Mouse (Mus musculus) mouse trophoblast stem cell (cell line): ENCODE results near the gene Scube1.

Experiments
- in situ Hi-C, 2 experiments: fragments of 300-500 bp; cut with MseI, MboI; formaldehyde crosslinking; loops; 2 replicates in 1 of 2; 3 replicates in 1 of 2; pipeline ENCODE4 v1.15.1; 2025

The Scube1 gene

DNA sequence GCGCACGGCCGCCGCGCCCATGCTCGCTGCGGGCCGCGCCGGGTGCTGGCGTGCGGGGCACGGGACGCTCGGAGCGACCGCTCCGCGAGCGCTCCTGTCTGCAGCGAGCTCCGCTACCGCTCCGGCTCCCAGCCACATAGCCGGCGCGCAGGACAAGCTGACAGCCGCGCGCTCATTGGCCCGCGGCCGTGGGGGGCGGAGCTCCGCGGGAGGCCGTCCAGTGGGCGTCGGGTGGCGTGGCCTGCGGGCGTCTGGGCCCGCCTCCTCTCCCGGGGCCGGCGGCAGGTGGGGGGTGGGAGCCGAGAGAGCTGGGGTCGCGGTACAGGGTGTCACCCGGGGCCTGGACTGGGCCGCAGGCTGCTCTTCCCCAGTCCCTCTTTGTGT, at the start of gene Scube1:
TSS of gene Scube1 (minus strand) at position 136 of the 384 bp plus-strand sequence.
- in situ Hi-C loops: no loop called here

- in situ Hi-C loops: no loop called here
Observed at GRCm38 (mm10) chr15:83772953-83773352, 48.1 kb upstream of the Scube1 start.

GRCm38 (mm10) chr15:83772460-83772859, 47.6 kb upstream of the Scube1 start:
- in situ Hi-C loops: no loop called here

GRCm38 (mm10) chr15:83771346-83772053, 46.7 kb upstream of the Scube1 start:
- in situ Hi-C loops: no loop called here

- in situ Hi-C loops: no loop called here
Observed at GRCm38 (mm10) chr15:83765388-83766029, 40.7 kb upstream of the Scube1 start.

DNA sequence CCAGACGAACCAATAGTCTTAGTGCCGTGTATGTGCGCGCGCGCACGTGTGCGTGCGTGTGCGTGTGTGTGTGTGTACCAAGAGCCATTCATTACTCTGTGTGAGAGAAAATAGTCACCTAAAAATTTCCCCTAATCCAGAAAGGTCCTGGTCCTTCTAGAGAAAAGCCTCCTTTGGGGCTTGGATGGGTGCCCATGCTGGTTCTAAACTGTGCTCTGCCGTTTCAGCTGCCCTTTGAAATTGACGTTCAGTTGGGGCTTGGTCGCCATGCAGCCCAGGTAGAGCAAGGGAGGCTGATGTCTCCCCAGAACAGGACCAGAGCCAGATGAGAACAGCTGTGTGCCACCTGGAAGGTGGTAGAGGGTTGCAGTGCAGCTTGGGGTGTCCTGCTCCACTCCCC, 36.7 kb upstream of the Scube1 start:
- in situ Hi-C loops: loop anchor here in 1 of 2 experiments (5.0 kb wide), 1 partner anchor 296 kb away; no protein-coding TSS in a partner anchor

DNA sequence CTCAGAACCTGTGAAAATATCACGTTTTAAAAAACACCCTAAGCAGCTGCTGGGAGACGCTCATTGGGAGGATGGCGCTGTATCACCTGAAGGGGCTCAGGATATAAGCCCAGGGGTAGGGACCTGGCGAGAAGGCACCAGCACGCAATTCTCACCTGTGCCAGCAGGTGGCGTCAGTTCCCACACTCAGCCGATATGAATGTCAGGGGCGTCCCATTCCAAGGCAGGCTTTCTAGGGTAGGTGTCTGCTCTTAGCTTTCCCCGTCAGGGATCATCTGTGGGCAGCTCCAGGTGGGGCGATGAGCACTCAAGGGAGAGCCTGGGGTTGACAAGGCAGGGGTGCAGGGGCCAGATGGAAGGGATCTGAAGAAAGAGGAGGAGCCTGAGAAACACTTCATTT, 35.9 kb upstream of the Scube1 start:
- in situ Hi-C loops: loop anchor here in 1 of 2 experiments (5.0 kb wide), 1 partner anchor 297 kb away; no protein-coding TSS in a partner anchor

GRCm38 (mm10) chr15:83758958-83759357, 34.1 kb upstream of the Scube1 start:
- in situ Hi-C loops: loop anchor here (5.0 to 10.0 kb wide), 2 partner anchors 94 to 298 kb away; no protein-coding TSS in a partner anchor

DNA sequence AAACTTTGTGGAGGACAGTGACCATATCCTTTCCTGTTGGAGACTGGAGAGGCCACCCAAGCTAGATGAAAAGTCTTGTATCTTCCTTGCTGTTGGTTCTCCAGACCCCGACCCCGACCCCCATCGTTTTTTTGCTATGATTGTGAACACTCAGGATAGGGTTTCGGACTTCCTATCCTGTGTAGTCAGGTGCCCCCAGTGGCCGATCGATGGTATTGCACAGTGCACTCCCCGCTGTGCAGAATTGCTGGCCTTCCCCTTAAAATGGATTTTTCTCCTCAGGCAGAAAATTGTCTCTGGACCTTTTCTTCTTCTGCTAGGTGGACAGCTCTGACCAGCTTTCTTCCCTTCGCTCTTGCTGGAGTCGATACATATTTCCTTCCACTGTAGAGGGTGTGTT, 31.9 kb upstream of the Scube1 start:
- in situ Hi-C loops: loop anchor here (5.0 to 10.0 kb wide), 2 partner anchors 92 to 301 kb away; no protein-coding TSS in a partner anchor

GRCm38 (mm10) chr15:83749436-83749835, 24.6 kb upstream of the Scube1 start:
- in situ Hi-C loops: no loop called here

DNA sequence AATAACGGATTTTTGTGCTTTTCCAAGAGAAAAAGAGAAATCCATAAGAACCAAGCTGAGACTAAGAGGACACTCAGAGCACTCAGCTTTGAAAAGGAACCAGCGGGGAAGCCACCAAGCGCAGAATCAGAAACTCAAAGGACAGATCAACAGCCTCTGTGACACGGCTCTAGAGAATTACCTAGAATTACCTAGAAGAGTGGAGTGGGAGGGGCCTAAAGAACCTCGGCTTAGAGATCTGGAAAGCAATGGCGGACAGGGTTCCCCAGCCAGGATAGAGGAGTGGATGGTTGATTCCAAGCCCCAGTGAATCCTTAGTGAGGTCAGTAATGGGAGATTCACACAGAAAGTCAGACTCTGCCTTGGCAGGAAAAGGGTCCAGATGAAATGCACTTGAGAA, 24.2 kb upstream of the Scube1 start:
- in situ Hi-C loops: no loop called here

DNA sequence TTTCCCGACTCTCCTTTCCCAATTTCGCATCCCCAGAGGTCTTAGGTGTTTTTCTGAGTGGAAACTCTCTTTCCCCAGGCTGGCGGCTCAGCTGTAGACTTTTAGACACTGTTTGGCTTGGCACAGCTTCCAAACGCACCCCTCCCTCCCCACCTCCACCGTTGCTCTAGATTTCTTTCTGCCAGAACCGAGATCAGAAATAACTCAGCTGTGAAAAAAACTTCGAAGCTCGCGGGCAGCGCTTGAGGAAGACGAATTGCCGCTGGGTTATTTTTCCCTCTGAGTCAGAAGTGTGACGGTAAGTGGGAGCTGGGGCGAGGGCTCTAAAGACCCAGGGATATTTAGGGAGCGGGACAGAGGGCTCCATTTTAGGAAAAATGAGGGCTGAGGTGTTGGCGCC, 21.5 kb upstream of the Scube1 start:
- in situ Hi-C loops: no loop called here

- in situ Hi-C loops: no loop called here
Observed at GRCm38 (mm10) chr15:83742018-83742417, 17.2 kb upstream of the Scube1 start.

DNA sequence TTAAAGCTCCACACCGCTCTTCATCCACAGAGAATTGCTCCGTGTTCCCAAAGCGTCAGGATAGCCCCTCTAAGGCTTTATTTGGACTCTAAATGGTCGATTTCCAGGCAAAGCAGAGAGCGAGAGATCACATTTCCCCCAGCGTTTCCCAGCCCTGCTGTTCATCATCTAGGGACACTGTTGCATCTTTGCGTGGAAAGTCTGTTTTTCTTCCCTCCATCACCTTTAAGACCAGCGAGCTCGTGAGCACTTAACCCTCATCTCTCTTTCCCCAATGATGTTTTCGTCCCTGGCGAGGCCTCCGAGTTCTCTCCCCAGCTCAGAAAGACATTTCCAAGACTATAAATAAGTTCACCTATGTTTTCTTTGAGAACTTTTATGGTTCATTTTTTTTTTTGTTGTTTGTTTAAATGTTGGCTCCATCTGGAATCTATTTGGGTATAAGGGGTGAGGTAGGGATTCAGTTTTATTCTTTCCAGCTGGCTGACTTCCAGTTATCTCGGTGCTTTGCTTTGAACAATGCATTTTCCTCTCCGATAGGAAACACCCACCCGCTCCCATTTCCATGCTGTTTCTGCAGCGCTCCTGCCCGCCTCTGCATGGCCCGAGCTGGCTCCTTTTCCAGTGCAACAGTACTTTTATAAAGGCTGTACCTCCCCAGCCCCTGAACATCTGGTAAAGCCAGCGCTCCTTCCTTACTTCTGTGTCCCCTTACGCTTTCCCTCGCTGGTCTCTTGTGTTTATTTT, 16.0 kb upstream of the Scube1 start:
- in situ Hi-C loops: no loop called here

- in situ Hi-C loops: no loop called here
Observed at GRCm38 (mm10) chr15:83727626-83728025, 2.8 kb upstream of the Scube1 start.

GRCm38 (mm10) chr15:83726741-83727140, 1.9 kb upstream of the Scube1 start:
- in situ Hi-C loops: no loop called here

- in situ Hi-C loops: no loop called here
Observed at GRCm38 (mm10) chr15:83725556-83726200, 857 bp upstream of the Scube1 start.

DNA sequence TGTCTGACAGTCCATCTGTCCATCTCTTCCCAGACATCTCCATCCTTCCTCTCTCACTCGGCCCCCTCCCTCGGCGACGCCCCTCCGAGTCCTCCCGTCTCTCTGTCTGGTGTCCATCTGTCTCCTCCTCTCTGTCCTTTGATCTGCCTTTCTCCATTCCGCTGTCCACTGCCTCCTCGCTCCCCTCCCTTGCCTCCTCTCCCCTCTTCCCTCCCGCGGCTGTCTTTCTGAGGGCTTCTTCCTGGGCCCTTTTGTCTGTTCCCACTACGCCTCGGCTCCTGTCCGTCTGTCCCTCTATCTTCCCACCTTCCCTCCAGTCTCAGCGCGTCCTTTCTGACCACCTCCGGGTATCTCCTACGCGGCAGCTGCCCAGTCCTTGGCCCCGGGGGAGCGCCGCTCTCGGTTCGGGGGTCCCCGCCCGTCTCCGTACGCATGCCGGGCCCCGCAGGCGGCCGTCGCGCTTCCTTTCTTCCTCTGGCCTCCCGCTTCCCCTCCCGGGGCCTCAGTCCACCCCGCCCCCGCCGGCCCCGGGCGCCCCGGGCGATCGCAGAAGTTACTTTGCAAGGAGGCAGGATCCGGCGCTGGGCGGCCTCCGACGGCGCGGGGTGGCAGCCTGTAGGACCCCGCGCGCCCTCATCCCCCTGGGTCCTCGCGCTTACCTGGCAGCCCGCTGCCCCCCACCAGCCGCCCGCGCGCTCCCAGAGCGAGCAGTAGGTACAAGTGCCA, 498 bp downstream of the Scube1 start:
- in situ Hi-C loops: no loop called here

GRCm38 (mm10) chr15:83715582-83716228, 9.1 kb downstream of the Scube1 start:
- in situ Hi-C loops: no loop called here

DNA sequence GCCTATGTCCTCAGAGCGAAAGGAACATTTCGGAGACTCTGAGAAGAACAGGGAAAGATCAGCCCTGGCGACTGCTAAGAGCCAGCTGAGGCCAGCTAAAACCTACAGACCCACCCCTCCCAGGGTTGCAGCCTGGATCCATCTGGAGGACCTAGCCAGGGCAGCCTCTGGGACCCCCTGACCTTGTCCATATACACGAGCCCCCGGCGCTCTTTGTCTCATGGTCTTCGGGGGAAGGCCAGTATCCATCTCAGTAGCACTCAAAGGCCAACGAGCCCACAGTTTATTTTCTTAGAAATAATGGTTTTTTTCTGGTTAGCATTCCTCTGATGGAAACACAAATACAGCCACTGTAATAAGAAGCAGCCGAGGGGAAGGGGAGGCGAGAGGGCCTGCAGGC, 12.0 kb downstream of the Scube1 start:
- in situ Hi-C loops: no loop called here

DNA sequence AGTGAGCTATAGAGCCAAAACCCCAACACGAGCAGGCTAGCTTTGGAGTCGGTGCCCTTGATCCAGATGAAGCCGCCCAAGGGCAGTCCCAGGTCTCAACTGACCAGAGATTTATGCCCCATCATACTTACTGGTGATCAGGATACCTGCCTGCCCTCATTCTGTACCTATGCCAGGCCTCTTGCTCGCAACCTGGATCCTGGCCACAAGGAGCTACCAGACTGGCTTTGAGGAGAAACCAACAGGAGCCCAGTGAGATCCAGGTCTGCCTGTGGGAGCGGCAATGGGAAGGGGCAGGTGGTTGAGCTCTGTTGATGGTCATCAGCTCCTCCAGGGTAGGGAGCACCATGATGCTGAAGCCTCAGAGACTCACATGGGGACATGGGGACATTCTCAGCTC, 12.5 kb downstream of the Scube1 start:
- in situ Hi-C loops: no loop called here
